Mouse (Mus musculus) liver, embryonic 14.5 days (tissue): ENCODE measurements around the gene Eif3b.

ENCODE experiments used
- CTCF ChIP-seq: IDR thresholded peaks from 2 replicates; pipeline ENCODE4 v1.5.1; 2016; ENCODE audit warnings: antibody characterized with exemption, low read depth, control low read depth
- EP300 ChIP-seq: IDR thresholded peaks from 2 replicates; pipeline ENCODE4 v1.6.1; 2016; ENCODE audit warnings: antibody characterized with exemption, low read depth

DNA sequence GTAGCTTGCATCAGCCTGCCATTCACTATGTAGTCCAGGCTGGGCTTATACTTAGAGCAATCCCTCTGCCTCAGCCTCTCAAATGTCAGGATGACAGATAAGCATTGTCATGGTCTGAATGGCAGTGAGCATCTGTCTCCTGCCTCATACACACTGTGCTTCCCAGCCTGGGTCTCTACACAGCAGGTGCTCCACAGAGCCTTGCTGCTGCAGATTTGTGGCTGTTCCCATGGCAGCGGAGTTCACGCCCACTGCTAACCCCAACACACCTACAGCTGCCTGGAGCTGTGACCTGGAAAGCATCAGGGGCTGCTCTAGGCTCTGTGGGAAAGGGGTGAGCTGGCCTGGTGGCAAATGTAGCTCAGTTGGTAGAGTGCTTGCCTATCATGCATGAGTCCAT is 45.8 kb downstream of the Eif3b start:
- TF ChIP-seq CTCF: no peak
- no peak for TF ChIP-seq EP300
